Mouse (Mus musculus) MEL (cell line): ENCODE results near the gene Gm6096. TPM values are rescaled to one million over a fixed set of nuclear protein-coding genes. Genes with fewer than 3 reads are reported as not detected.

ENCODE experiments used
- DNase-seq: peaks from one replicate; pipeline ENCODE4 v3.0.0; 2011; ENCODE audit warnings: low read depth, low spot score
- H3K27ac ChIP-seq: 2 replicates; pipeline ENCODE4 v1.5.1; 2012; ENCODE audit warnings: low read depth, mild to moderate bottlenecking, control low read depth, low read length, moderate library complexity; ENCODE audit not compliant: control insufficient read depth
- H3K27me3 ChIP-seq, 2 experiments: fragments of 150-350 bp in 1 of 2; sonication (generic) in 1 of 2; 2 replicates each; pipeline ENCODE4 v1.6.1; 2012; ENCODE audit warnings: low read length in 2 of 2, mild to moderate bottlenecking in 2 of 2, improper control_type of control experiment in 1 of 2, moderate library complexity in 1 of 2; ENCODE audit not compliant: insufficient read depth in 2 of 2, control insufficient read depth in 1 of 2
- H3K36me3 ChIP-seq, 2 experiments: 2 replicates each; pipeline ENCODE4 v1.6.1; 2012 to 2014; ENCODE audit warnings: low read length in 2 of 2, improper control_type of control experiment in 1 of 2, inconsistent platforms in 1 of 2, mild to moderate bottlenecking in 1 of 2; ENCODE audit not compliant: insufficient read depth in 2 of 2, control insufficient read depth in 1 of 2
- H3K4me1 ChIP-seq, 2 experiments: fragments of 150-350 bp in 1 of 2; sonication (generic) in 1 of 2; 2 replicates each; pipeline ENCODE4 v1.6.1; 2012; ENCODE audit warnings: low read length in 2 of 2, improper control_type of control experiment in 1 of 2, mild to moderate bottlenecking in 1 of 2; ENCODE audit not compliant: insufficient read depth in 2 of 2, control insufficient read depth in 1 of 2
- H3K4me3 ChIP-seq, 2 experiments: fragments of 150-350 bp in 1 of 2; sonication (generic) in 1 of 2; 2 replicates each; pipeline ENCODE4 v1.5.1; 2012; ENCODE audit warnings: low read depth in 2 of 2, low read length in 2 of 2, mild to moderate bottlenecking in 2 of 2, moderate library complexity in 2 of 2, control low read depth in 1 of 2, improper control_type of control experiment in 1 of 2; ENCODE audit not compliant: control insufficient read depth in 1 of 2, insufficient read depth in 1 of 2
- H3K79me2 ChIP-seq: 2 replicates; pipeline ENCODE4 v1.6.1; 2012; ENCODE audit warnings: mild to moderate bottlenecking, low read length, moderate library complexity; ENCODE audit not compliant: control insufficient read depth, poor library complexity, insufficient read depth
- H3K9ac ChIP-seq: 2 replicates; pipeline ENCODE4 v1.6.1; 2012; ENCODE audit warnings: low read depth, mild to moderate bottlenecking, control low read depth, low read length, moderate library complexity; ENCODE audit not compliant: control insufficient read depth, poor library complexity, severe bottlenecking
- H3K9me3 ChIP-seq: fragments of 150-350 bp; sonication (generic); replicated peaks from 2 replicates; pipeline ENCODE4 v1.6.1; 2012; ENCODE audit warnings: mild to moderate bottlenecking, low read length, improper control_type of control experiment, moderate library complexity; ENCODE audit not compliant: insufficient read depth
- BHLHE40 ChIP-seq: IDR thresholded peaks from 2 replicates; pipeline ENCODE4 v1.6.1; 2012; ENCODE audit warnings: low read depth, mild to moderate bottlenecking, inconsistent platforms, low read length, improper control_type of control experiment, borderline replicate concordance
- CHD1 ChIP-seq: IDR thresholded peaks from 2 replicates; pipeline ENCODE4 v1.6.1; 2012; ENCODE audit warnings: low read depth, mild to moderate bottlenecking, inconsistent platforms, low read length, improper control_type of control experiment
- CHD2 ChIP-seq: IDR thresholded peaks from 2 replicates; pipeline ENCODE4 v1.6.1; 2011; ENCODE audit warnings: low read length, improper control_type of control experiment
- CTCF ChIP-seq, 3 experiments: IDR thresholded peaks in 2 of 3; conservative IDR thresholded peaks in 1 of 3; 2 replicates each; pipeline ENCODE4 v1.5.1; 2011 to 2012; ENCODE audit warnings: low read length in 3 of 3, low read depth in 2 of 3, mild to moderate bottlenecking in 2 of 3, improper control_type of control experiment in 1 of 3, inconsistent platforms in 1 of 3, mixed read lengths in 1 of 3, moderate library complexity in 1 of 3; ENCODE audit not compliant: control insufficient read depth in 1 of 3, insufficient read depth in 1 of 3, poor library complexity in 1 of 3, severe bottlenecking in 1 of 3
- E2F4 ChIP-seq: IDR thresholded peaks from 2 replicates; pipeline ENCODE4 v1.6.1; 2011; ENCODE audit warnings: low read depth, low read length, improper control_type of control experiment, borderline replicate concordance
- ELF1 ChIP-seq: IDR thresholded peaks from 2 replicates; pipeline ENCODE4 v1.6.1; 2014; ENCODE audit warnings: low read depth, mild to moderate bottlenecking, inconsistent platforms, low read length, improper control_type of control experiment, moderate library complexity
- EP300 ChIP-seq, 2 experiments: IDR thresholded peaks; 2 replicates each; pipeline ENCODE4 v1.6.1; 2011; ENCODE audit warnings: improper control_type of control experiment in 2 of 2, low read length in 2 of 2, low read depth in 1 of 2, mild to moderate bottlenecking in 1 of 2
- ETS1 ChIP-seq: IDR thresholded peaks from 2 replicates; pipeline ENCODE4 v1.6.1; 2012; ENCODE audit warnings: low read depth, mild to moderate bottlenecking, inconsistent platforms, low read length, improper control_type of control experiment, moderate library complexity
- GABPA ChIP-seq: IDR thresholded peaks from 2 replicates; pipeline ENCODE4 v1.6.1; 2012; ENCODE audit warnings: low read depth, mild to moderate bottlenecking, inconsistent platforms, low read length, improper control_type of control experiment, moderate library complexity
- GATA1 ChIP-seq: IDR thresholded peaks from 2 replicates; pipeline ENCODE4 v1.6.1; 2011; ENCODE audit warnings: low read depth, low read length, improper control_type of control experiment
- HCFC1 ChIP-seq: IDR thresholded peaks from 2 replicates; pipeline ENCODE4 v1.6.1; 2012; ENCODE audit warnings: low read depth, mild to moderate bottlenecking, inconsistent platforms, low read length, improper control_type of control experiment, moderate library complexity
- JUND ChIP-seq: IDR thresholded peaks from 2 replicates; pipeline ENCODE4 v1.6.1; 2011; ENCODE audit warnings: low read depth, mild to moderate bottlenecking, improper control_type of control experiment, low read length
- KAT2A ChIP-seq: conservative IDR thresholded peaks from 2 replicates; pipeline ENCODE4 v1.6.1; 2012; ENCODE audit warnings: low read depth, low read length, improper control_type of control experiment, inconsistent platforms
- MAFK ChIP-seq: IDR thresholded peaks from 2 replicates; pipeline ENCODE4 v1.6.1; 2011; ENCODE audit warnings: low read depth, mild to moderate bottlenecking, low read length, improper control_type of control experiment, borderline replicate concordance
- MAX ChIP-seq: IDR thresholded peaks from 2 replicates; pipeline ENCODE4 v1.6.1; 2011; ENCODE audit warnings: low read length, improper control_type of control experiment
- MAZ ChIP-seq: IDR thresholded peaks from 2 replicates; pipeline ENCODE4 v1.6.1; 2012; ENCODE audit warnings: low read depth, mild to moderate bottlenecking, inconsistent platforms, low read length, improper control_type of control experiment
- MEF2A ChIP-seq: IDR thresholded peaks from 2 replicates; pipeline ENCODE4 v1.6.1; 2014; ENCODE audit warnings: low read depth, mild to moderate bottlenecking, inconsistent platforms, low read length, improper control_type of control experiment; ENCODE audit not compliant: poor library complexity, insufficient replicate concordance, severe bottlenecking; ENCODE audit errors: extremely low read depth
- MXI1 ChIP-seq: IDR thresholded peaks from 2 replicates; pipeline ENCODE4 v1.6.1; 2011; ENCODE audit warnings: mild to moderate bottlenecking, low read depth, low read length, improper control_type of control experiment
- MYB ChIP-seq: IDR thresholded peaks from 2 replicates; pipeline ENCODE4 v1.6.1; 2011; ENCODE audit warnings: mild to moderate bottlenecking, low read depth, low read length, improper control_type of control experiment
- NELFE ChIP-seq: IDR thresholded peaks from 2 replicates; pipeline ENCODE4 v1.6.1; 2011; ENCODE audit warnings: low read depth, low read length, improper control_type of control experiment
- NRF1 ChIP-seq: IDR thresholded peaks from 2 replicates; pipeline ENCODE4 v1.6.1; 2014; ENCODE audit warnings: low read depth, mild to moderate bottlenecking, inconsistent platforms, low read length, improper control_type of control experiment, moderate library complexity; ENCODE audit not compliant: poor library complexity, insufficient read depth, severe bottlenecking
- POLR2A ChIP-seq, 2 experiments: IDR thresholded peaks; 2 replicates each; pipeline ENCODE4 v1.6.1; 2011 to 2012; ENCODE audit warnings: low read length in 2 of 2, mild to moderate bottlenecking in 2 of 2, control low read depth in 1 of 2, improper control_type of control experiment in 1 of 2, low read depth in 1 of 2, moderate library complexity in 1 of 2; ENCODE audit not compliant: control insufficient read depth in 1 of 2, insufficient read depth in 1 of 2, poor library complexity in 1 of 2
- POLR2AphosphoS2 ChIP-seq: IDR thresholded peaks from 2 replicates; pipeline ENCODE4 v1.6.1; 2011; ENCODE audit warnings: low read length, improper control_type of control experiment
- POLR2AphosphoS5 ChIP-seq: IDR thresholded peaks from 2 replicates; pipeline ENCODE4 v1.6.1; 2012; ENCODE audit warnings: low read depth, borderline replicate concordance, mild to moderate bottlenecking, inconsistent platforms, low read length, moderate library complexity, mixed read lengths
- RAD21 ChIP-seq: IDR thresholded peaks from 2 replicates; pipeline ENCODE4 v1.6.1; 2011; ENCODE audit warnings: mild to moderate bottlenecking, low read depth, low read length, improper control_type of control experiment
- RCOR1 ChIP-seq: IDR thresholded peaks from 2 replicates; pipeline ENCODE4 v1.6.1; 2012; ENCODE audit warnings: low read depth, mild to moderate bottlenecking, inconsistent platforms, low read length, improper control_type of control experiment
- SIN3A ChIP-seq: IDR thresholded peaks from 2 replicates; pipeline ENCODE4 v1.6.1; 2012; ENCODE audit warnings: low read length, improper control_type of control experiment, inconsistent platforms
- SMC3 ChIP-seq: IDR thresholded peaks from 2 replicates; pipeline ENCODE4 v1.6.1; 2011; ENCODE audit warnings: low read depth, low read length, improper control_type of control experiment
- TAL1 ChIP-seq: IDR thresholded peaks from 2 replicates; pipeline ENCODE4 v1.6.1; 2012; ENCODE audit warnings: mild to moderate bottlenecking, inconsistent platforms, low read length, moderate library complexity, mixed read lengths
- TBP ChIP-seq: IDR thresholded peaks from 2 replicates; pipeline ENCODE4 v1.8.0; 2011; ENCODE audit warnings: low read depth, low read length, improper control_type of control experiment
- TCF12 ChIP-seq: IDR thresholded peaks from 2 replicates; pipeline ENCODE4 v1.6.1; 2014; ENCODE audit warnings: low read depth, mild to moderate bottlenecking, inconsistent platforms, low read length, improper control_type of control experiment, moderate library complexity
- UBTF ChIP-seq: IDR thresholded peaks from 2 replicates; pipeline ENCODE4 v1.6.1; 2012; ENCODE audit warnings: low read depth, mild to moderate bottlenecking, inconsistent platforms, low read length, improper control_type of control experiment, moderate library complexity, borderline replicate concordance; ENCODE audit not compliant: insufficient read depth
- USF1 ChIP-seq: IDR thresholded peaks from 2 replicates; pipeline ENCODE4 v1.6.1; 2014; ENCODE audit warnings: low read depth, mild to moderate bottlenecking, inconsistent platforms, low read length, improper control_type of control experiment, moderate library complexity
- USF2 ChIP-seq, 2 experiments: IDR thresholded peaks; 2 replicates each; pipeline ENCODE4 v1.6.1; 2011 to 2012; ENCODE audit warnings: improper control_type of control experiment in 2 of 2, low read length in 2 of 2, borderline replicate concordance in 1 of 2, inconsistent platforms in 1 of 2, low read depth in 1 of 2, mild to moderate bottlenecking in 1 of 2; ENCODE audit not compliant: insufficient read depth in 1 of 2
- ZC3H11A ChIP-seq: IDR thresholded peaks from 2 replicates; pipeline ENCODE4 v1.6.1; 2012; ENCODE audit warnings: low read depth, mild to moderate bottlenecking, inconsistent platforms, low read length, improper control_type of control experiment
- ZKSCAN1 ChIP-seq: IDR thresholded peaks from 2 replicates; pipeline ENCODE4 v1.6.1; 2012; ENCODE audit warnings: low read depth, mild to moderate bottlenecking, inconsistent platforms, low read length, improper control_type of control experiment, moderate library complexity
- ZMIZ1 ChIP-seq: IDR thresholded peaks from 2 replicates; pipeline ENCODE4 v1.6.1; 2012; ENCODE audit warnings: low read depth, mild to moderate bottlenecking, inconsistent platforms, low read length, improper control_type of control experiment, moderate library complexity
- ZNF384 ChIP-seq: IDR thresholded peaks from 2 replicates; pipeline ENCODE4 v1.6.1; 2012; ENCODE audit warnings: low read depth, mild to moderate bottlenecking, inconsistent platforms, low read length, improper control_type of control experiment
- polyA plus RNA-seq, 2 experiments: library from polyadenylated mRNA; stranded (reverse) in 1 of 2; unstranded in 1 of 2; fragments of >175 nt in 1 of 2; fragments of >200 nt in 1 of 2; gene quantifications; 2 replicates each; pipeline versions ENCODE4 v1.2.1 to v1.2.4; 2012; ENCODE audit warnings: low replicate concordance in 2 of 2, low read depth in 1 of 2; ENCODE audit not compliant: insufficient read length in 2 of 2, insufficient read depth in 1 of 2, missing spikeins in 1 of 2
- total RNA-seq: library from RNA; depleted of rRNA; stranded (reverse); fragments of 300-350 nt; gene quantifications from 2 replicates; pipeline ENCODE4 v1.2.3, GENCODE M21; 2012

Gene Gm6096
- total and polyA plus RNA-seq, 3 experiments: not detected

DNA sequence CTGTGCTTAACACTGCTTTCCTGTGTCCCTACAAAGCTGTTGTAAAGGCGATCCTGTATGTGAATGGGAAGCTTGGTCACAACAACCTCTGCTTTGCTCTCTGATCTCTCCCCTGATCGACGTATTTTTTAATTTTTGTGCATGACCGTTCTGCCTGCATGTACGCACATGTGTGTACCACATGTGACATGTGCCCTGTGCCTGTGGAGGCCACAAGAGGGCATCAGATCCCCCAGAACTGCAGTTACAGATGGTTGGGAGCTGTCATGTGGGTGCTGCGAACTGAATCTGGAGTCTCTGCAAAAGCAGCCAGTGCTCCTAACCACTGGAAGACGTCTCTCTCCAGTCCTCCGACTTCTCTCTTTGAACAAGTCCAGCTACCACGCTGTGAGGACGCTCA, 28.5 kb upstream of the Gm6096 start:
- Histone ChIP-seq H3K36me3 (peaks cover 14 to 58% of the 10 kb centered on the region in 2 experiments), H3K9me3 (no peaks in the 10 kb centered on the region), H3K4me1 (peaks cover 3 to 16% of the 10 kb centered on the region in 2 experiments; a peak in 3 of 4 replicates), H3K4me3 (no peak overlapping the region), H3K27me3 (no peaks in the 10 kb centered on the region), H3K27ac (no peak overlapping the region), H3K79me2 (peaks cover 20% of the 10 kb centered on the region), H3K9ac (no peak overlapping the region)
- peak; percentile 44 for DNase-seq
- TF ChIP-seq POLR2AphosphoS5 (no peak), KAT2A (no peak), HCFC1 (no peak), TBP (no peak), POLR2AphosphoS2 (no peak), MEF2A (no peak), ZKSCAN1 (no peak), CTCF (IDR thresholded peaks at IDR 0.05 in 2 of 3, conservative IDR thresholded peaks at IDR 0.05 in 1 of 3; ENCODE audit: control insufficient read depth in 1 of 3, insufficient read depth in 1 of 3, low read depth in 2 of 3, low read length in 3 of 3, poor library complexity in 1 of 3, severe bottlenecking in 1 of 3) (peak; percentile 34 to 60 (median 39); a peak in 5 of 6 replicates), SIN3A (0 out of 2 replicates have a peak, but pooled peaks have one; percentile 24), MAX (peak; percentile 42; the same call in 1 of the 2 replicates), E2F4 (no peak), TAL1 (no peak), RCOR1 (no peak), ZC3H11A (no peak), JUND (no peak), CHD2 (no peak), MAZ (no peak), SMC3 (peak; percentile 37), ELF1 (no peak), RAD21 (peak; percentile 5; the same call in 1 of the 2 replicates), NELFE (no peak), ZNF384 (no peak), ETS1 (no peak), CHD1 (no peak), NRF1 (no peak), TCF12 (no peak), USF2 (IDR thresholded peaks at IDR 0.05; ENCODE audit: borderline replicate concordance in 1 of 2, insufficient read depth in 1 of 2, low read depth in 1 of 2, low read length in 2 of 2) (no peak), BHLHE40 (no peak), GATA1 (no peak), UBTF (no peak), MXI1 (peak; percentile 46; the same call in 1 of the 2 replicates), MAFK (no peak), GABPA (no peak), MYB (no peak), ZMIZ1 (no peak), USF1 (no peak), EP300 (IDR thresholded peaks at IDR 0.05; ENCODE audit: low read depth in 1 of 2, low read length in 2 of 2) (no peak), POLR2A (IDR thresholded peaks at IDR 0.05; ENCODE audit: control insufficient read depth in 1 of 2, insufficient read depth in 1 of 2, low read depth in 1 of 2, low read length in 2 of 2, poor library complexity in 1 of 2) (no peak)
